Mouse (Mus musculus) kidney, postnatal 0 days (tissue): ENCODE data around the gene Ecpas. TPM values are rescaled to one million over a fixed set of nuclear protein-coding genes. Genes with fewer than 3 reads are reported as not detected.

Source experiments
- ATAC-seq: fragments of 200-750 bp; cut with Nextera tagmentation; replicated peaks from 2 replicates; pipeline ENCODE4 v1.8.0; 2017; ENCODE audit warnings: low read depth, moderate number of reproducible peaks, moderate TSS enrichment, moderate library complexity; ENCODE audit not compliant: low FRiP score
- DNase-seq: peaks from one replicate; pipeline ENCODE4 v3.0.0-alpha.2; 2016; ENCODE audit warnings: low spot score
- H3K27ac ChIP-seq: fragments of 300-500 bp; sonication (generic); 2 replicates; pipeline ENCODE4 v1.5.1; 2014; ENCODE audit warnings: mild to moderate bottlenecking
- H3K27me3 ChIP-seq: fragments of 300-500 bp; sonication (generic); 2 replicates; pipeline ENCODE4 v1.6.1; 2014; ENCODE audit warnings: low read length, mixed read lengths; ENCODE audit not compliant: insufficient read depth
- H3K36me3 ChIP-seq: fragments of 300-500 bp; sonication (generic); 2 replicates; pipeline ENCODE4 v1.6.1; 2014; ENCODE audit warnings: low read length, mixed read lengths; ENCODE audit not compliant: insufficient read depth
- H3K4me1 ChIP-seq: fragments of 300-500 bp; sonication (generic); replicated peaks from 2 replicates; pipeline ENCODE4 v1.6.1; 2014; ENCODE audit warnings: antibody characterized with exemption, low read length, mixed read lengths; ENCODE audit not compliant: insufficient read depth
- H3K4me2 ChIP-seq: fragments of 300-500 bp; sonication (generic); 2 replicates; pipeline ENCODE4 v1.6.1; 2014; ENCODE audit warnings: mild to moderate bottlenecking, low read length, moderate library complexity, mixed read lengths
- H3K4me3 ChIP-seq: fragments of 300-500 bp; sonication (generic); replicated peaks from 2 replicates; pipeline ENCODE4 v1.5.1; 2014; ENCODE audit warnings: low read depth, low read length
- H3K9ac ChIP-seq: fragments of 300-500 bp; sonication (generic); 2 replicates; pipeline ENCODE4 v1.6.1; 2014; ENCODE audit warnings: low read depth, low read length
- H3K9me3 ChIP-seq: fragments of 300-500 bp; sonication (generic); replicated peaks from 2 replicates; pipeline ENCODE4 v1.6.1; 2016; ENCODE audit warnings: low read length, inconsistent platforms, mixed read lengths
- CTCF ChIP-seq: IDR thresholded peaks from 2 replicates; pipeline ENCODE4 v1.5.1; 2016; ENCODE audit warnings: antibody characterized with exemption, low read depth, mild to moderate bottlenecking, moderate library complexity
- WGBS: fragments of 180-500 bp; shearing (Covaris S2); extraction: QIAGEN DNeasy Blood & Tissue Kit; methylation state at CpG from one replicate; pipeline ENCODE4 v1.1.7; 2014; 5-methylcytosine and 5-hydroxymethylcytosine counted together
- polyA plus RNA-seq: library from polyadenylated mRNA; unstranded; fragments of >200 nt; fragmentation: Nextera tagmentation; extraction: Ambion mirVana; gene quantifications from 2 replicates; pipeline ENCODE4 v1.2.1, GENCODE M21; 2015

The Ecpas gene
- polyA plus RNA-seq, 1 experiment from 2014 or later, result 26.5 TPM

GRCm38 (mm10) chr4:58898318-58898717, 14.2 kb downstream of the Ecpas start:
- H3K4me1 ChIP-seq, result 0 out of 2 replicates have a peak, but pooled peaks cover 2% of the 10 kb centered on the region
- H3K36me3 ChIP-seq, result no peaks in the 10 kb centered on the region

GRCm38 (mm10) chr4:58897436-58897835, 15.1 kb downstream of the Ecpas start:
- no peak for TF ChIP-seq CTCF
- Histone ChIP-seq H3K4me2 (no peak overlapping the region), H3K4me3 (no peak overlapping the region), H3K9ac (no peak overlapping the region), H3K9me3 (no peaks in the 10 kb centered on the region), H3K27ac (no peak overlapping the region), H3K4me1 (0 out of 2 replicates have a peak, but pooled peaks cover 2% of the 10 kb centered on the region), H3K36me3 (no peaks in the 10 kb centered on the region), H3K27me3 (no peaks in the 10 kb centered on the region)
- ATAC-seq (no peak), DNase-seq (no peak)
- WGBS, result 72% methylated on average over 4 of the region's 4 CpGs

More at GRCm38 (mm10) chr4:58898318-58898717, 14.2 kb downstream of the Ecpas start:
- TF ChIP-seq CTCF, result no peak
- DNase-seq (no peak), ATAC-seq (no peak)
- Histone ChIP-seq H3K27me3 (no peaks in the 10 kb centered on the region), H3K9ac (no peak overlapping the region), H3K4me3 (no peak overlapping the region), H3K27ac (no peak overlapping the region), H3K4me2 (no peak overlapping the region), H3K9me3 (no peaks in the 10 kb centered on the region)

DNA sequence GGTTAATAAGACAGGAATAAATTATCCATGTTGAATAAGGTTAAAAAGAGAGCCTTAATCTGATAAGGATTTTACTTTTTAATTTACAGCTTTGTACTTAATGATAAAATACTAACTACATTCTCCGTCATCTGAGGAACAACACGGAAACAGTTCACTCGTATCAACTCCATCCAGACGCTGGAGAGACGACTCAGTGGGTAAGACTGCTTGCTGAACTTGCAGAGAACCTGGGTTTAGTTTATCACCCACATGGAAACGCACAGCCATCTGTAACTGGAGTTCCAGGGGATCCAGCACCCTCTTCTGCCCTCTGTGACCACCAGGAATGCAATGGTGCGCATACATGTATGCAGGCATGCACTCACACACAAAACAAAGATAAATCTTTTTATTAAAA, 18.1 kb downstream of the Ecpas start:
- TF ChIP-seq CTCF, result no peak
- no peak for DNase-seq
- 81% methylated on average over 7 of the region's 7 CpGs for WGBS

DNA sequence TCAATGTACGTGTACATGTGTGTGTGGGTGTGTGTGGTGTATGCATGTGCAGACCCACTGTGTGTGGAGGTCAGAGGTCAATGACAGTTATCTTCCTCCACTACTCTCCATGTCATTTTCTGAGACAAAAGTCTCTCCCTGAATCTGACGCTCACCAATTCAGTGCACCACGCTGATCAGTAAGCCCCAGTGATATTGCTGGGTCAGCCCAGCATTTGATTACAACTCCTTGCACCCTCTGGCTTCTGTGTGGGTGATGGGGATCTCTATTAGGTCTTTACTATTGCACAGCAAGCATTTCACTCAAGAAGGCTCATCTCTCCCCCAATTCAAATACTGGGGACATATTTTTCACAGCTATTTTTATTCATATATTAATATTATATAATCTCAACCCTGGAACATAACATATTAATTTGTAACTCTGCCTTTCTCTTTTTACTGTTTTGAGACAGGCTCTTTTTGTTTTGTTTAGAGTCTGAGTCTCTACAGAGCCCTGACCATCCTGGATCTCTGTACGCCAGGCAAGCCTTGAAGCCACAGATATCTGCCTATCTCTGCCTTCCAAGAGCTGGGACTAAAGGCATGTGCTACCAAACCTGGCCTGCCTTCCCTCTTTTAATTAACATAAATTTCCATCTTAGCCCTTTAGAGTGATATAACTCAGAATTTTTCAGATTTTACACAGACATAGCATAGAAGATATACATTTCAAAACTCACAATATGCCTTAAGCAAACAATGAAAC, 22.3 kb downstream of the Ecpas start:
- Histone ChIP-seq H3K4me3 (no peak overlapping the region), H3K9ac (no peak overlapping the region), H3K36me3 (no peaks in the 10 kb centered on the region), H3K27ac (no peak overlapping the region), H3K4me1 (0 out of 2 replicates have a peak, but pooled peaks cover 2% of the 10 kb centered on the region), H3K4me2 (no peak overlapping the region), H3K9me3 (no peaks in the 10 kb centered on the region), H3K27me3 (no peaks in the 10 kb centered on the region)
- no peak for TF ChIP-seq CTCF
- 89% methylated on average over 4 of the region's 4 CpGs for WGBS
- DNase-seq (no peak), ATAC-seq (no peak)

More for the DNA sequence above, 18.1 kb downstream of the Ecpas start:
- no peak overlapping the region for H3K27ac ChIP-seq
- H3K9ac ChIP-seq, result no peak overlapping the region
- H3K4me3 ChIP-seq, result no peak overlapping the region
- no peaks in the 10 kb centered on the region for H3K9me3 ChIP-seq
- no peak for ATAC-seq
- H3K4me1 ChIP-seq, result 0 out of 2 replicates have a peak, but pooled peaks cover 2% of the 10 kb centered on the region
- no peaks in the 10 kb centered on the region for H3K27me3 ChIP-seq
- no peak overlapping the region for H3K4me2 ChIP-seq
- no peaks in the 10 kb centered on the region for H3K36me3 ChIP-seq

- Histone ChIP-seq H3K9ac (no peak overlapping the region), H3K4me1 (no peaks in the 10 kb centered on the region), H3K9me3 (no peaks in the 10 kb centered on the region), H3K27me3 (no peaks in the 10 kb centered on the region), H3K36me3 (no peaks in the 10 kb centered on the region), H3K4me3 (no peak overlapping the region), H3K4me2 (no peak overlapping the region), H3K27ac (no peak overlapping the region)
- DNase-seq (no peak), ATAC-seq (no peak)
- 91% methylated on average over 1 of the region's 1 CpGs for WGBS
- TF ChIP-seq CTCF, result no peak
Measured at GRCm38 (mm10) chr4:58888568-58888967, 24.0 kb downstream of the Ecpas start.

DNA sequence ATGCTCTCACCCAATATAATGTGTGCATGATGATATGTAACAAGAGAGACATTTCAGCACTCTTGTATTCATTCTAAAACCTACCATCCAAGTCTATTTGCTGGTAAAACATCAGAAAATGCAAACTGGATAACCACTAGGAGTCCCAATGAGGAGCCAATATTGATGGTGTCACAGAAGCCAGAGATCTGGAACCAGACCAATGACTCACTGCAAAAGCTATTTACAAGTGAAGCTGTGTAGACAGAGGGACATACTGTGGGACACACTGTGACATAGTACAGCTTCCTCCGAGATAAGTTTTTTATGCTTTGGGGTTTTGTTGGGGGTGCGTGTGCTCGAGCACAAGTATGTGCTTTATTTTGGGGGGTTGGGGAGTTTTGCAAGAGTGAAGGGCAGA, 24.9 kb downstream of the Ecpas start:
- no peak for TF ChIP-seq CTCF
- Histone ChIP-seq H3K4me1 (no peaks in the 10 kb centered on the region), H3K27ac (no peak overlapping the region), H3K27me3 (no peaks in the 10 kb centered on the region), H3K36me3 (no peaks in the 10 kb centered on the region), H3K4me3 (no peak overlapping the region), H3K4me2 (no peak overlapping the region), H3K9me3 (no peaks in the 10 kb centered on the region), H3K9ac (no peak overlapping the region)
- DNase-seq, result no peak
- no peak for ATAC-seq
- WGBS, result 81% methylated on average over 3 of the region's 3 CpGs

- H3K9ac ChIP-seq, result no peak overlapping the region
- H3K4me1 ChIP-seq, result no peaks in the 10 kb centered on the region
- H3K4me3 ChIP-seq, result no peak overlapping the region
- H3K9me3 ChIP-seq, result no peaks in the 10 kb centered on the region
- ATAC-seq (no peak), DNase-seq (no peak)
- H3K27me3 ChIP-seq, result no peaks in the 10 kb centered on the region
- H3K27ac ChIP-seq, result no peak overlapping the region
- TF ChIP-seq CTCF, result no peak
- 78% methylated on average over 3 of the region's 3 CpGs for WGBS
- no peak overlapping the region for H3K4me2 ChIP-seq
- no peaks in the 10 kb centered on the region for H3K36me3 ChIP-seq
Measured at GRCm38 (mm10) chr4:58886778-58887177, 25.8 kb downstream of the Ecpas start.
